9 mouse cellular contexts compared by ENCODE assay signal in genomic region chr13:112416410-112417162, GRCm38 (mm10). TPM values are rescaled to one million over a fixed set of nuclear protein-coding genes. Genes with fewer than 3 reads are reported as not detected.
DNase-seq lines count a peak whose midpoint lies in the region; ATAC-seq and TF ChIP-seq lines count a peak whose summit lies in the region.
"Had no signal": no experiment of that assay in that cellular context is flagged by ENCODE, and none has a peak within 500 bp of the region (broad histone marks: within the 10 kb centered on the region; RNA-seq: fewer than 3 reads in every experiment).

No protein-coding gene starts in this region.

- H3K4me2 ChIP-seq in kidney, embryonic 14.5 days (replicated peaks; ENCODE audit: low read depth, low read length) = no peak overlapping the region
- H3K4me2 ChIP-seq in liver, embryonic 12.5 days = peak overlapping the region; percentile 24

- no peaks in the 10 kb centered on the region for H3K36me3 ChIP-seq in kidney, embryonic 14.5 days (ENCODE audit: control insufficient read depth, insufficient read depth, low read length)
- H3K36me3 ChIP-seq in ES-E14 (ENCODE audit: control insufficient read depth, insufficient read depth, low read length, poor library complexity, severe bottlenecking) = no peaks in the 10 kb centered on the region
- no peaks in the 10 kb centered on the region for H3K36me3 ChIP-seq in embryonic facial prominence, embryonic 10.5 days (replicated peaks)
- no peaks in the 10 kb centered on the region for H3K36me3 ChIP-seq in liver, embryonic 12.5 days

- H3K4me1 ChIP-seq in kidney, embryonic 14.5 days (ENCODE audit: control insufficient read depth, insufficient read depth, low read length) = 0 out of 2 replicates have a peak, but pooled peaks cover 2% of the 10 kb centered on the region
- peaks cover 14% of the 10 kb centered on the region in 2 experiments for H3K4me1 ChIP-seq in ES-E14 (ENCODE audit: control insufficient read depth in 2 of 2, insufficient read depth in 2 of 2, low read length in 2 of 2, poor library complexity in 1 of 2)
- peaks cover 21% of the 10 kb centered on the region for H3K4me1 ChIP-seq in embryonic facial prominence, embryonic 10.5 days
- peaks cover 32% of the 10 kb centered on the region for H3K4me1 ChIP-seq in liver, embryonic 12.5 days

- ATAC-seq in kidney, embryonic 14.5 days (ENCODE audit: low FRiP score, low TSS enrichment) = peak; percentile 28; the same call in 1 of the 2 replicates
- ATAC-seq in liver, embryonic 12.5 days = no peak
- no peak for ATAC-seq in granulocyte monocyte progenitor cell, adult 5-6 weeks (replicated peaks; ENCODE audit: poor library complexity, severe bottlenecking)
- ATAC-seq in frontal cortex, adult (ENCODE audit: low TSS enrichment) = no peak

- no peaks in the 10 kb centered on the region for H3K27me3 ChIP-seq in kidney, embryonic 14.5 days (ENCODE audit: control insufficient read depth, insufficient read depth, low read length)
- H3K27me3 ChIP-seq in embryonic facial prominence, embryonic 10.5 days (replicated peaks; ENCODE audit: low read depth, poor library complexity, severe bottlenecking) = no peaks in the 10 kb centered on the region
- H3K27me3 ChIP-seq in liver, embryonic 12.5 days (replicated peaks) = no peaks in the 10 kb centered on the region

- DNase-seq in kidney, postnatal 25 days = no peak
- DNase-seq in ES-E14 (ENCODE audit: low read depth, low spot score) = peak; percentile 55
- peak; percentile 51 for DNase-seq in embryonic facial prominence, embryonic 10.5 days (ENCODE audit: low spot score)
- DNase-seq: adrenal gland, postnatal 25 days had no signal

- WGBS in kidney, embryonic 14.5 days = 21% methylated on average over 8 of the region's 8 CpGs
- WGBS in embryonic facial prominence, embryonic 10.5 days = 10% methylated on average over 8 of the region's 8 CpGs
- WGBS in liver, embryonic 12.5 days (ENCODE audit: insufficient replicate concordance) = 27% methylated on average over 8 of the region's 8 CpGs

- H3K9ac ChIP-seq in kidney, embryonic 14.5 days (ENCODE audit: low read depth, low read length) = no peak overlapping the region
- no peak overlapping the region for H3K9ac ChIP-seq in ES-E14 (ENCODE audit: insufficient read depth, low read depth, low read length, poor library complexity, severe bottlenecking)
- H3K9ac ChIP-seq in liver, embryonic 12.5 days = no peak overlapping the region

- H3K4me3 ChIP-seq in kidney, embryonic 14.5 days (ENCODE audit: low read length) = no peak overlapping the region
- peak overlapping the region in 1 of 2 experiments; percentile 15; a peak in 2 of 4 replicates for H3K4me3 ChIP-seq in ES-E14 (ENCODE audit: insufficient read depth in 1 of 2, low read depth in 1 of 2, low read length in 2 of 2, poor library complexity in 1 of 2, severe bottlenecking in 1 of 2)
- H3K4me3 ChIP-seq in embryonic facial prominence, embryonic 10.5 days = peak overlapping the region; percentile 18; the same call in 1 of the 2 replicates
- no peak overlapping the region for H3K4me3 ChIP-seq in liver, embryonic 12.5 days
- H3K4me3 ChIP-seq: erythroblast, embryonic 14.5 days had no signal

- peak overlapping the region; percentile 69; the same call in 1 of the 2 replicates for H3K27ac ChIP-seq in kidney, embryonic 14.5 days (ENCODE audit: low read depth, low read length)
- peak overlapping the region; percentile 95; the same call in 1 of the 2 replicates for H3K27ac ChIP-seq in ES-E14 (ENCODE audit: insufficient read depth, low read depth, low read length, poor library complexity, severe bottlenecking)
- peak overlapping the region; percentile 84 for H3K27ac ChIP-seq in embryonic facial prominence, embryonic 10.5 days (replicated peaks)
- peak overlapping the region; percentile 45 for H3K27ac ChIP-seq in liver, embryonic 12.5 days

- in situ Hi-C loops in ES-E14 (cut with MboI; ENCODE audit: low sequenced_read_pairs in 2 of 2, unreplicated experiment in 2 of 2) = no loop called here

- no peaks in the 10 kb centered on the region for H3K9me3 ChIP-seq in kidney, embryonic 14.5 days (ENCODE audit: control insufficient read depth, low read length)
- no peaks in the 10 kb centered on the region for H3K9me3 ChIP-seq in ES-E14 (ENCODE audit: control insufficient read depth, insufficient read depth, low read depth, low read length)
- no peaks in the 10 kb centered on the region for H3K9me3 ChIP-seq in embryonic facial prominence, embryonic 10.5 days
- H3K9me3 ChIP-seq in liver, embryonic 12.5 days (replicated peaks) = no peaks in the 10 kb centered on the region

TF ChIP-seq in ES-E14, 5 proteins besides CTCF, POLR2A, EP300 and RAD21:
- no peak for TF ChIP-seq HCFC1 (IDR thresholded peaks at IDR 0.05; ENCODE audit: borderline replicate concordance, insufficient read depth, low read length)
- no peak for TF ChIP-seq ZC3H11A (IDR thresholded peaks at IDR 0.05; ENCODE audit: borderline replicate concordance, low read depth, low read length)
- no peak; the same call in 1 of the 2 replicates for TF ChIP-seq MAFK (IDR thresholded peaks at IDR 0.05; ENCODE audit: insufficient read depth, low read depth, low read length)
- no peak for TF ChIP-seq CHD2 (IDR thresholded peaks at IDR 0.05; ENCODE audit: low read depth, low read length)
- no peak for TF ChIP-seq ZNF384 (IDR thresholded peaks at IDR 0.05; ENCODE audit: low read depth, low read length)

RNA-seq across cellular contexts. Expression of gene Il6st, which starts 47.3 kb away (rescaled TPM):
- polyA plus RNA-seq in kidney, embryonic 14.5 days (2014; fragmentation: Nextera tagmentation; extraction: Ambion mirVana) = 12.4 and 31.8 TPM in 2 replicates
- total RNA-seq in ES-E14 (2012; rRNA removed) = 55.2 and 89.2 TPM in 2 replicates
- polyA plus RNA-seq in embryonic facial prominence, embryonic 10.5 days (2016; fragmentation: Nextera tagmentation; extraction: Ambion mirVana) = 23.6 and 24.2 TPM in 2 replicates
- 10.1 and 11.1 TPM in 2 replicates for polyA plus RNA-seq in liver, embryonic 12.5 days (2016; fragmentation: Nextera tagmentation; extraction: Ambion mirVana)
- 47.5 and 70.5 TPM in 2 replicates for total RNA-seq in granulocyte monocyte progenitor cell, adult 5-6 weeks (2014; fragmentation: Nextera tagmentation)
- 29.1 and 33.4 TPM in 2 replicates for total RNA-seq in granulocyte monocyte progenitor cell, adult 5-6 weeks (2017)

Comparison
In these comparisons a context has a peak if more than half of its experiments do, and no peak if none do; other contexts are left out.
1. H3K27ac ChIP-seq: peak in every context shown above with its lines; median percentile 95 in ES-E14; 84 in embryonic facial prominence, embryonic 10.5 days; 69 in kidney, embryonic 14.5 days; 45 in liver, embryonic 12.5 days.
2. DNase-seq: peak in ES-E14 (single experiment) and embryonic facial prominence, embryonic 10.5 days (single experiment); none in kidney, postnatal 25 days (0 of 2).